Mouse (Mus musculus): ENCODE results near the gene Git2. TPM values are rescaled to one million over a fixed set of nuclear protein-coding genes. Genes with fewer than 3 reads are reported as not detected.

Gene Git2
- polyA plus RNA-seq, 1 experiment from 2014 or later, result 39.3 TPM

- no peak for DNase-seq (ENCODE audit: low spot score)
- Histone ChIP-seq H3K9me3 (no peaks in the 10 kb centered on the region), H3K27ac (no peak overlapping the region), H3K36me3 (peaks cover 89% of the 10 kb centered on the region), H3K4me1 (replicated peaks) (no peaks in the 10 kb centered on the region), H3K27me3 (ENCODE audit: insufficient read depth, poor library complexity, severe bottlenecking) (no peaks in the 10 kb centered on the region), H3K4me3 (no peak overlapping the region)
- 88% methylated on average over 4 of the region's 4 CpGs for WGBS
Observed at GRCm38 (mm10) chr5:114746886-114747285, 28.4 kb downstream of the Git2 start.

GRCm38 (mm10) chr5:114745581-114745980 is 29.7 kb downstream of the Git2 start:
- 93% methylated on average over 5 of the region's 5 CpGs for WGBS
- Histone ChIP-seq H3K27me3 (ENCODE audit: insufficient read depth, poor library complexity, severe bottlenecking) (no peaks in the 10 kb centered on the region), H3K4me1 (replicated peaks) (no peaks in the 10 kb centered on the region), H3K36me3 (peaks cover 89% of the 10 kb centered on the region), H3K4me3 (no peak overlapping the region), H3K9me3 (no peaks in the 10 kb centered on the region), H3K27ac (no peak overlapping the region)
- no peak for DNase-seq (ENCODE audit: low spot score)

DNA sequence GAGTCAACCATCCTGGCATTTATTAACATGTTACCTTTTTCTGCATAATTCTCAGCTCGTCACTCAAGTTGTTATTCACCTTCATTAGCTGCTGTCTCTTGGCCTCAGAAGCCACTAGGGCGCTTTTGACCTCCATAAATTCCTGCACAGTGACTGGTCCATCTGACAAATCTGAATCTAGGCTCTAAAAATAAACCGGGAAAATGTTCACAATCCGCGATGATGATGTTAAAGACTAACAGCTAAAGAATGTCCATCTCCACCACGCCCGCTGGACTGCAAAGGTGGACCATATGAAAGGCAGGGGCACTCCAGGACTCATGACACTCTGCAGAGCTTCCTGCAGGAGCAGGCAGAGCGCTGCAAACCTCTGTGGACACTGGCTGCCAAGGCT is 31.6 kb downstream of the Git2 start:
- 97% methylated on average over 8 of the region's 8 CpGs for WGBS
- no peak for DNase-seq (ENCODE audit: low spot score)
- no peak overlapping the region for H3K4me3 ChIP-seq
- H3K4me1 ChIP-seq (replicated peaks), result no peaks in the 10 kb centered on the region
- 0 out of 2 replicates have a peak overlapping the region, but pooled peaks have one; percentile 29 for H3K27ac ChIP-seq
- H3K36me3 ChIP-seq, result peaks cover 91% of the 10 kb centered on the region
- H3K9me3 ChIP-seq, result no peaks in the 10 kb centered on the region
- no peaks in the 10 kb centered on the region for H3K27me3 ChIP-seq (ENCODE audit: insufficient read depth, poor library complexity, severe bottlenecking)

- DNase-seq (ENCODE audit: low spot score), result no peak
- no peaks in the 10 kb centered on the region for H3K9me3 ChIP-seq
- H3K27ac ChIP-seq, result no peak overlapping the region
- peaks cover 3% of the 10 kb centered on the region; the same call in 1 of the 2 replicates for H3K4me1 ChIP-seq (replicated peaks)
- H3K4me3 ChIP-seq, result no peak overlapping the region
- peaks cover 91% of the 10 kb centered on the region for H3K36me3 ChIP-seq
- H3K27me3 ChIP-seq (ENCODE audit: insufficient read depth, poor library complexity, severe bottlenecking), result no peaks in the 10 kb centered on the region
- WGBS, result 94% methylated on average over 13 of the region's 13 CpGs
Observed at GRCm38 (mm10) chr5:114742998-114743696, 32.2 kb downstream of the Git2 start.

DNA sequence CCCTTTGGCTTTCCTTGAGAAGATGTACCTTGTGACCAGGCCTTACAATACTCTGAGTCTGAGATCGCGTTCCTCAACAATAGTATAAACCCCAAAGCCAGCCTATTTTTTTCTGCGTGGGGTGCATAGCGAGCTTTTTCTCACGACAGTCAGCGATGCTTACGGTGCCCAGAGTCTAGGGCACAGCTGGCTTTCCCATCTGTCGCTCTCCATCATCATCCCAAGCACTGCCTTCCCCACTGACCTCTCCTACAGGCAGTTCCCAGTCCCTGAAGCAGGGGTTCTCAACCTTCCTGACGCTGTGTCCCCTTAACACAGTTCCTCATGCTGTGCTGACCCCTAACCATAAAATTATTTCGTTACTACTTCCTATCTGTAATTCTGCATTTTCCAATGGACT is 32.7 kb downstream of the Git2 start:
- H3K4me1 ChIP-seq (replicated peaks), result peaks cover 3% of the 10 kb centered on the region; the same call in 1 of the 2 replicates
- peaks cover 92% of the 10 kb centered on the region for H3K36me3 ChIP-seq
- H3K4me3 ChIP-seq, result no peak overlapping the region
- no peak overlapping the region for H3K27ac ChIP-seq
- DNase-seq (ENCODE audit: low spot score), result no peak
- no peaks in the 10 kb centered on the region for H3K9me3 ChIP-seq
- H3K27me3 ChIP-seq (ENCODE audit: insufficient read depth, poor library complexity, severe bottlenecking), result no peaks in the 10 kb centered on the region
- 94% methylated on average over 10 of the region's 10 CpGs for WGBS

GRCm38 (mm10) chr5:114740595-114740994 is 34.7 kb downstream of the Git2 start:
- peaks cover 3% of the 10 kb centered on the region; the same call in 1 of the 2 replicates for H3K4me1 ChIP-seq (replicated peaks)
- no peak overlapping the region for H3K4me3 ChIP-seq
- no peaks in the 10 kb centered on the region for H3K27me3 ChIP-seq (ENCODE audit: insufficient read depth, poor library complexity, severe bottlenecking)
- DNase-seq (ENCODE audit: low spot score), result no peak
- H3K9me3 ChIP-seq, result no peaks in the 10 kb centered on the region
- 83% methylated on average over 4 of the region's 4 CpGs for WGBS
- no peak overlapping the region for H3K27ac ChIP-seq
- peaks cover 98% of the 10 kb centered on the region for H3K36me3 ChIP-seq

- no peaks in the 10 kb centered on the region for H3K9me3 ChIP-seq
- no peak for DNase-seq (ENCODE audit: low spot score)
- peaks cover 3% of the 10 kb centered on the region; the same call in 1 of the 2 replicates for H3K4me1 ChIP-seq (replicated peaks)
- H3K36me3 ChIP-seq, result peaks cover 96% of the 10 kb centered on the region
- 88% methylated on average over 12 of the region's 12 CpGs for WGBS
- no peak overlapping the region for H3K4me3 ChIP-seq
- H3K27ac ChIP-seq, result no peak overlapping the region
- H3K27me3 ChIP-seq (ENCODE audit: insufficient read depth, poor library complexity, severe bottlenecking), result no peaks in the 10 kb centered on the region
Observed at GRCm38 (mm10) chr5:114738707-114739241, 36.5 kb downstream of the Git2 start.

DNA sequence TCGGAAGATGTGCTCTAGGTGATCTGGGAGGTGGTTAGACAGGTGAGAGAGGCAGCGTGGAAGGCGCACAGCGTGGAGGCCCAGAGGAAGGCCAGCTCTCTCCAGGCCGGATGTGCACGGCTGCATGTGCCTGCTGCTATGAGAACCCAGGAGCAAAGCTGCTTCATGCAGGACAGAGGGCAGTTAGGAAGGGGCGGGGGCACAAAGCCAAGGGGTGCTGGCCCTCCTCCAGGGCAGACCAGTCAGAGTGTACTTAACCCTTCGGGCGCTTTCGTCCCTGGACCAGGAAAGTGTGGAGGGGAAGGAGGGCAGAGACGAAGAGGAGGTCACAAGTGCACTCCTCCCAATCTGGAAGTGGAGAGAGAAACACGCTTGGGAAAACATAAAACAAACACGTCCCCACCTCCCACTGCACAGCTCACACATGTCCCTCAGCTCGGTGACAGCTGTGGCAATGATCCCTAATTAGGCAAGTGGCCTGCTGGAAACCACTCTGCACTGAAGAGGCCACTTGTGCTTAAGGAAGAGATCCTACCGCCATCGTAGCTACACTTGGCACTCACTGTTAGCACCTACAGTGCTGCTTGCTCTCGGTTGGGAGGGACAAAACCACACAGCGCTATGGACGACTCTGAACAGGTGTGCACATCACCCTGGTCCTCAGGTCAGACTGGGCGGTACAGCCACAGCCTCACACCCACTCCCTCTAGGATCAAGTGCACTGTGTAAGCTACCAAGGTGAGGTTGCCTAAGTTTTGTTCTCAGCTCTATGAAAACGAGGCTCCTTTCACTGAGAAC is 38.0 kb downstream of the Git2 start:
- 87% methylated on average over 21 of the region's 21 CpGs for WGBS
- Histone ChIP-seq H3K36me3 (peaks cover 95% of the 10 kb centered on the region), H3K27me3 (ENCODE audit: insufficient read depth, poor library complexity, severe bottlenecking) (no peaks in the 10 kb centered on the region), H3K9me3 (no peaks in the 10 kb centered on the region), H3K4me1 (replicated peaks) (peaks cover 3% of the 10 kb centered on the region; the same call in 1 of the 2 replicates), H3K4me3 (no peak overlapping the region), H3K27ac (no peak overlapping the region)
- DNase-seq (ENCODE audit: low spot score), result no peak

DNA sequence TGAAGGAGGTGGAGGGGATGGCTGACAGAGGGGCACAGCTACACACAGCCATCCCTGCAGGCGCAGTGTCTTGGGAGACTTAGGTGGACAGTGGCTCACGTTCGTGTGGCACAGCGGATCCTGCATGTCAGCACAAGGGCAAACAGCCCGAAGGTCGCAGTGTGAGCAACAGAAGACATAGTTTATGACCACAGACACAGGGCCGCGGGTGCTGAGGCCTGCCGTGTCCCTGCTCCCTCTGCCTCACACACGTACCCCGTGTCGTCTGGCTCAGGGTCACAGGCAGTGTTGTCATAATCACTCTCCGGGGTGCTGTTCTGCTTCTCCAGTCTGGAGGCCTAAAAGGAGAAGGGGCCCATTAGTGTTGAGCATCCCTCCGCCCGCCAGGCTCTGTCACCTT is 41.7 kb downstream of the Git2 start:
- WGBS, result 96% methylated on average over 15 of the region's 15 CpGs
- Histone ChIP-seq H3K27ac (no peak overlapping the region), H3K27me3 (ENCODE audit: insufficient read depth, poor library complexity, severe bottlenecking) (no peaks in the 10 kb centered on the region), H3K36me3 (peaks cover 97% of the 10 kb centered on the region), H3K4me1 (replicated peaks) (peaks cover 2% of the 10 kb centered on the region; the same call in 1 of the 2 replicates), H3K9me3 (no peaks in the 10 kb centered on the region), H3K4me3 (no peak overlapping the region)
- DNase-seq (ENCODE audit: low spot score), result no peak

- DNase-seq (ENCODE audit: low spot score), result no peak
- no peak overlapping the region for H3K27ac ChIP-seq
- no peaks in the 10 kb centered on the region for H3K9me3 ChIP-seq
- no peaks in the 10 kb centered on the region for H3K27me3 ChIP-seq (ENCODE audit: insufficient read depth, poor library complexity, severe bottlenecking)
- WGBS, result 91% methylated on average over 15 of the region's 15 CpGs
- H3K4me1 ChIP-seq (replicated peaks), result no peaks in the 10 kb centered on the region
- peaks cover 97% of the 10 kb centered on the region for H3K36me3 ChIP-seq
- no peak overlapping the region for H3K4me3 ChIP-seq
Observed at GRCm38 (mm10) chr5:114731969-114732368, 43.3 kb downstream of the Git2 start.

- H3K9me3 ChIP-seq, result no peaks in the 10 kb centered on the region
- no peak overlapping the region for H3K27ac ChIP-seq
- WGBS, result 68% methylated on average over 6 of the region's 6 CpGs
- no peaks in the 10 kb centered on the region for H3K27me3 ChIP-seq (ENCODE audit: insufficient read depth, poor library complexity, severe bottlenecking)
- no peak overlapping the region for H3K4me3 ChIP-seq
- no peaks in the 10 kb centered on the region for H3K4me1 ChIP-seq (replicated peaks)
- no peak for DNase-seq (ENCODE audit: low spot score)
- peaks cover 92% of the 10 kb centered on the region for H3K36me3 ChIP-seq
Observed at GRCm38 (mm10) chr5:114731498-114731897, 43.8 kb downstream of the Git2 start.

GRCm38 (mm10) chr5:114730129-114730528 is 45.2 kb downstream of the Git2 start:
- no peaks in the 10 kb centered on the region for H3K27me3 ChIP-seq (ENCODE audit: insufficient read depth, poor library complexity, severe bottlenecking)
- H3K27ac ChIP-seq, result no peak overlapping the region
- H3K9me3 ChIP-seq, result no peaks in the 10 kb centered on the region
- H3K4me3 ChIP-seq, result no peak overlapping the region
- 0 out of 2 replicates have a peak, but pooled peaks cover 5% of the 10 kb centered on the region for H3K4me1 ChIP-seq (replicated peaks)
- 62% methylated on average over 10 of the region's 10 CpGs for WGBS
- peaks cover 92% of the 10 kb centered on the region for H3K36me3 ChIP-seq
- DNase-seq (ENCODE audit: low spot score), result peak; percentile 30

GRCm38 (mm10) chr5:114728160-114728559 is 47.2 kb downstream of the Git2 start:
- Histone ChIP-seq H3K4me3 (no peak overlapping the region), H3K27me3 (ENCODE audit: insufficient read depth, poor library complexity, severe bottlenecking) (no peaks in the 10 kb centered on the region), H3K27ac (no peak overlapping the region), H3K4me1 (replicated peaks) (0 out of 2 replicates have a peak, but pooled peaks cover 5% of the 10 kb centered on the region), H3K9me3 (peaks cover 8% of the 10 kb centered on the region; the same call in 1 of the 2 replicates), H3K36me3 (peaks cover 91% of the 10 kb centered on the region)
- DNase-seq (ENCODE audit: low spot score), result no peak
- 88% methylated on average over 10 of the region's 10 CpGs for WGBS
